Mouse (Mus musculus) forelimb bud, embryonic 11.5 days (tissue): ENCODE measurements at regions not wholly inside any gene's neighbourhood (a gene's known extent, or its start where the extent isn't known, plus 50 kb on each side); places are given as distances from the start of the nearest gene placed in this dataset.

Source experiments
- DNase-seq: peaks from one replicate; pipeline ENCODE4 v3.0.0-alpha.2; 2012; ENCODE audit warnings: low read depth, low spot score

DNA sequence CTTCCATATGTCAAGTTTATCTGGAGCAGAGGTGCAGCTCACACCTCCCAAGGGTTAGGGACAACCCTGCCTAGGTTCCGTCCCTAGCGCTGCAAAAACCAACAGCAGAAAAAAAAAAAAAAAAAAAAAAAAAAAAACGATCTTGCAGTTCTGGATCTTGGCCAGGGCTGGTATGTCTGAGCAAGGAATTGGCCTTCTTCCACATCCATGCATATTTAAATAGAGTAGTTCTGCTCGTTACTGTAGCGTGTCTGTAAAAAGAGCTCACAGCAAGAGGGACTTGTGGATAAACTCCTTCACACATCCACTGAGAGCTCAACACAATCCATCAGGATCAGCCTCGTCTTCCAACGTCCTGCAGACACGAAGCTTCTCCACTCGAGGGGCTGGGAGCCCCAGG, 639.4 kb upstream of the Adam5 start:
- no peak for DNase-seq

DNA sequence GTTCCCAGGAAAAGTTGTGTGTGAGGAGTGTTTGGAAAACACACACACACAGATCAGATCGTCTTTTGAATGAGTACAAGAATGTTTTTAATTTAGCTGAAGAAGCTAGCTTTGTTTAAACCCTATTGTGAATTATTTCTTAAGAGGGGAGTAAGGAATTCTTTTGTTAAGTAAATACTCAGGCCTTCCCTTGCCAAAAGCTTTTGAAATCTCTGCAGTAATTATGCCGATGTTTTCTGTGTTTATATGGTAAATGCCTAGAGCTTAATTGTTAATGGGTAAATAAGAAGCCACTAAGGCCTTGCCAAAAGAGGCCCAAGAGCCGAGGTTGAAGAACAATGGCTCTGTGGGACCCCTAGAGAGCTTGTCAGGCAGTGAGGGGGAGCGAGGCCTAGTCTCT, 638.3 kb upstream of the Adam5 start:
- no peak for DNase-seq

DNA sequence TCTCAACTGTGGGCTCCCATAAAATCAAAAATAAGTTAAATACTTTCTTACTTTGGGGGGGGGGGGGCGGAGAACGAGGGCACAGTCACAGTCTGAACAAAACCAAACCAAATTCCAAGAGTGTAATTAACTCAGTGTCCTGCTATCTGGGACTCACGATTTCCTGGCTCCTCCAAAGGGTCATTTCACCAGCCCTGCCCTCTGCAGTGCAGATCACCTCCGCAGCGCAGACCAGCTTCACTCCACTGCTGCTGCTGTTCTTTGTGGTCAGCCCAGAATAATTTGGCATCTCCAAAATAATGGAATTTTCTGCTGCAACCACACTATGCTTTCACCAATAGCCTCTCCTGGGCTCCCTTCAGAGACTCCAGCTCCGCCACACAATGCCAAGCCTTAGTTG, 631.5 kb upstream of the Adam5 start:
- no peak for DNase-seq

DNA sequence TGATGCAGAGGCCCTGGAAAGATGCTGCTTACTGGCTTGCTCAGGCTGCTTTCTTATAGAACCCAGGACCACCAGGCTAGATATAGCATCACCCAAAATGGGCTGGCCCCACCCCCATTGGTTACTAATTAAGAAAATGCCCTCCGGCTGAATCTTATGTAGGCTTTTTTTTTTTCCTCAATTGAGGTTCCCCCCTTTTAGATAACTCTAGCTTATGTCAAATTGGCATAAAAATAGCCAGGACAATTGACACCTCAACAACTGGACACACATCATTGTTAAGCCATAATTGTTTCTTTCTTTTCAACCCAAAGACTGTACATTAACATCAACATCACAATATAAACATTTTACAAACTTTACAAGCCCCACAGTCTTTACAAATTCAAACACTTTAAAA, 630.8 kb upstream of the Adam5 start:
- DNase-seq = no peak

DNA sequence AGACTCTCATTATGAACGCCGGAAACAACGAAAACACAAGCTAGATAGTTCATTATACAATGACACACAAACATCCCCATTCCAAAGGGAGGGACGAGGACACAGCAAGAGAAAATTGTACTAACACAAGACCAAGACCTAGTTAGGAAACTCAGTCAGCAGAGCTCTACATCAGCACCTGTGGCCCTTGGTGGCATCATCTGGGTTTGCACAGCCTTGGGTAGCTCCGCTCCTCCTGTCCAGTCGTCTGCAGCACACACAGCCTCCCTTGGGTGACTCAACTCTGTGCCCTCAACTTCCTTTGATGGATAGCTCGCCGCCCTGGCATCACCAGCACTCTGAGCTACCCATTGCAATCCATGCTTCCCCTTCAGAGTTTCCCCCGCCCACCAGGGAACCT, 629.7 kb upstream of the Adam5 start:
- DNase-seq = no peak

DNA sequence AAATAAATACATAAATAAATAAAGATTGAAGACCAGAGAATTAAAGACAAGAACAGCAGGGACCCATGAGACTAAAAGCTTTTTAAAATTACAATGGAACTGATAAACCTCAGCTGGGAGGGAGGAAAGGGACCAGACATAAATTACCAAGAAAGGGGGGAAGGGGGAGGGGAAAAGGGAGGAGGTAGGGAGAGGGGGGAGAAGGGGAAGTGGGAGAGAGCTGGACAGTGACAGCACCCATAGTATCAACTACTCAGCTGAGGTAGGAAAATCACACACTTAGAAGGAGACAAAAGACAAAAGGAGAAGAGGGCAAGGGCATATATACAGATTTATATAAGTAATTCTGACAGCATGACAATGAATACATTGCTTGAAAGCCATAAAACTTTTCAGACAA, 626.4 kb upstream of the Adam5 start:
- no peak for DNase-seq

DNA sequence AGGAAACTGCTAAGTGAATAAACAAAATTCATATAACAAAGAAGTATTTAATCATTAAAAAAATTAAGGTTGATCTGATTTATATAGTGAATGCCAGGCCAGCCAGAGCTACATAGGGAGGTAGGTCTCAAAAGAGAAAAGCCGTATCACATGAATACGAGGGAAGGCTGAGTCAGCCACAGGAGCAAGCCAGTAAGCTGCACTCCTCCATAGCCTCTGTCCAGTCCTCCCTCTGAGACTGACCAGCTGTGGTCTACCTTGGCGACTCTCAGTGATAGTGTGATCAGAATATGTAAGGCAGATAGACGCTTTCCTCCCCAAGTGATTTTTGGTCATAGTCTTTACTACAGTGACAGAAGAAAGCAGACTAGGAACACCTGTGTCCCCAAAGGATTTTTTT, 625.4 kb upstream of the Adam5 start:
- DNase-seq = no peak

DNA sequence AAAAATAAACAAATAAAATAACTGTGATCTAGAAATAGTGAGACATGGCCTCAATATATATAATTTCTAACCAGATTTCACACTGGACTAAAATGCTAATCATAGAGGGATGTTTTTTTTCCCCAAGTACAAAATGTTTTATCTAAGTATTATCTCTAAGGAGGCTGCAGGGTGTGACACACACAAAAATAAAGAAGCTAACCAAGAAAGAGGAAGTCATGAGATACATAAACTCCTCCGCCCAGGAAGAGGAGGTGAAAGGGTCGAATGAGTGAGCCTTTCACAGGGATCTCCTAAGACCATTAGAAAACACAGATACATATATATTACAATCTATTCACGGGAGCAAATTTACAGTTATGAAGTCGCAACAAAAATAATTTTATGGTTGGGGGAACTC, 623.7 kb upstream of the Adam5 start:
- no peak for DNase-seq

DNA sequence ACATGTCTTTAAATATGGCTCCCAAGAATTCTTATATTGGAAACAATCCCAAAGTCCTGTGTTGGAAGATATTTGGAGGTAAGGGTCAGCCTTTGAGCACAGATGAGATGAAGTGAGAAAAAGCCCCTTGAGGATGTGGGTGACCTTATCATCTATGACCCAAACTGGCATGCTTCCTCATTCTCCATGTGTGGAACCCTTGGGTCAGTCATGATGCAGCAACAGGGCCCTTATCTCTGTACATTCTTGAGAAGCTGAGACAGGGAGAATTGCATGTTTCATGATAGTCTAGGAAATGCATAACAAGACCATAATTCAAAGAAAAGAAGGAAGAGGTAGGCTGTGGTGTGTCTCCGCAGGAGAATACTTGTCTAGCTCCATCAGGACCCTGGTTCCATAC, 621.8 kb upstream of the Adam5 start:
- DNase-seq = no peak

DNA sequence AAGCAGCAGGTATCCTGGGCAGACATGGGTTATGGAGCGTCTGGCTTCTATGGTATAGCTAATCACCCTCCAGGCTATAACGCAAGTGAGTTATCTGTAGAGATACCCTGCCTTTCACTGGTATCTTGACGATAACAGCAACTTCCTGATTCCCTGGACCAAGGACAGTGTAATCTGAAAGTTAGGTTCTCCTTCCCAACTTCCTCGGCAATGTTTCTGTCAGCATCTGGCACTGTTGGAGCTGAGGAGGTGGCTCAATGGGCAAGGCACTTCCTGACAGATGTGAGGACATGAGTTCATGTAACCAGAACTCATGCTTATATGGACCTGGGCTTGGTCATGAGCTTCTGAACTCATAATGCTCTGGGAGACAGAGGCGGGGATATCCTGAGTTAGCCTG, 620.9 kb upstream of the Adam5 start:
- no peak for DNase-seq

DNA sequence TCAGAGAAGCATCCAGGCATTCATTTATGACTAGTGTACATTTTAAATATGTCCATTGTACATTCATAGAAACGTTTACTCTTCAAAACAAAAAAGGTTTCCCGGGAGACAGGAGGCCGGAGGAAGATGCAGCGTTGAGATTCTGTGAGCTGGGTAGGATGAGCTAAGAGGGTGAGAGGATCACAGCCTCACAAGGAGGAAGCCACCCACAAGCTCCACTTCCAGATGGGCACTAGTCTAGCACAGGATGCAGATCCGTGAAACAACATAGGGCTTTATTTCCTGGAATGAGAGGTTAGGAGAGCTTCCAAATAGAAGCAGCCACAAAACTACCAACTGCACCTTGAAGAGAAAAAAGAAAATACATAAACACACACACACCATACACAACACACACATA, 619.4 kb upstream of the Adam5 start:
- no peak for DNase-seq

DNA sequence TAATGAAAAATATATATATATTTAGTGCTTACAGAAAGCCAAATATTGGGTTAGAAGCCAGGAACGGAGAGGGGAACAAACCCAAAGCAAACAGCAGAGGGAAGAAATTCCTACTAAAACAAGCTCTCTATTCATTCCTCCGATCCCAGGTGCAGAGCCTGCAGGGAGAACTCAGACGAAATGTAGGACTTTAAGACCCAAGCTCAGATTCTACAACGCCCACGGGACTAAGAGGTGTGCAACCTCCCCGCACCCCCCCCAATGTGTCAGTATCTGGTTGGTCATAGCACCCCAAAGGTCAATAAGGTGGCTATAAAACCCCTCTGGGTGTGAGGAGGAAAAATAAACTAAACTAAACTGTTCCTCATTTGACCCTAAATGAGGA, 616.9 kb upstream of the Adam5 start:
- peak; percentile 67 for DNase-seq

DNA sequence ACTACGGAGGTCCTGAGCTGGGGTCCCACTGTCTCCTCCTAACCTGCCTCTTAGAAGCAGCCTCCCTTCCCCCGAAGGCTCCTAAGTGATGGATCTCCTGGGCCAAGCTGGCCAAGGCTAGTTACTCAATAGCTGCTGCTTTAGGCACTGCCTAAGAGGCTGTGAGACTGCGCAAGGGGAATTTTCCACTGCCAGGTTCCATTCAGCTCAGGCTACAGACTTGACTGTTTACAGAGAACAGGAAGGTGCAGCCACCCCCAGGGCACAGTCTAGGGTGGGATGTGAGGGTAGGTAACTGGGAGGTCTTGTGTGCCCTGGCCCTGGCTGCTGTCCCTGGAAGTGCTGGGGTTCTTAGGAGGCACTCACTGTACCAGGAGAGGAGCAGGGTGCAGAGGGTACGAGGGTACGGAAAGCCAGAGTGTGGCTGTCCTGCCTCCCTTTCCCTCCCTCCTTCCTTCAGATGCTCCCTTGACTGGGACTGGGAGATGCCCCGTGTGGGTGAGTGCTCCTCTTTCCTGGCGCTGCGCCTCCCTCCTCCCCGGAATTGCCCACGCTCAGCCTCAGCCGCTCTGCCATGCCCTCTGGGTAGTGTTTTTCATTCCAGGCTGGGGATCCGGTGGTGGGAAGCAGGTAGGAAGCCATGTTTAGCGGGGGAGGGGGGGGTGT, 616.4 kb upstream of the Adam5 start:
- DNase-seq = peak; percentile 39

DNA sequence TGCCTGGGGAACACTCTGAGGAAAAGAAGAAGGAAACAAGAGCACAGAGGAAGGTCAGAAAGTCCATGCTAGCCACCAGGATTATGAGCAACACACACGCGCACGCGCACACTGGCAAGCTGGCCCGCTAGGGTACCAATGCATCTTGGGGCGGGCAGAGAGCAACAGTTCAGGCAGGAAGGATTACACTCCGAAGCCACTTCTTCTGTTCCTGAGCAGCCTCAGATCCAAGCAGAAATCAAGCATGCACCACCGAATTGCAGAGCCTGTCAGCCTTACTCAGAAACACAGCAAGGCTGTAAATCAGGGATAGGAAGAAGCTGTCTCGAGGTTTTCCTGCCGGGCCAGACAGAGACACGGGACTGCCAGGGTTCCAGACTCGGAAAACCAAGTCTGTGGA, 615.8 kb upstream of the Adam5 start:
- DNase-seq = no peak

DNA sequence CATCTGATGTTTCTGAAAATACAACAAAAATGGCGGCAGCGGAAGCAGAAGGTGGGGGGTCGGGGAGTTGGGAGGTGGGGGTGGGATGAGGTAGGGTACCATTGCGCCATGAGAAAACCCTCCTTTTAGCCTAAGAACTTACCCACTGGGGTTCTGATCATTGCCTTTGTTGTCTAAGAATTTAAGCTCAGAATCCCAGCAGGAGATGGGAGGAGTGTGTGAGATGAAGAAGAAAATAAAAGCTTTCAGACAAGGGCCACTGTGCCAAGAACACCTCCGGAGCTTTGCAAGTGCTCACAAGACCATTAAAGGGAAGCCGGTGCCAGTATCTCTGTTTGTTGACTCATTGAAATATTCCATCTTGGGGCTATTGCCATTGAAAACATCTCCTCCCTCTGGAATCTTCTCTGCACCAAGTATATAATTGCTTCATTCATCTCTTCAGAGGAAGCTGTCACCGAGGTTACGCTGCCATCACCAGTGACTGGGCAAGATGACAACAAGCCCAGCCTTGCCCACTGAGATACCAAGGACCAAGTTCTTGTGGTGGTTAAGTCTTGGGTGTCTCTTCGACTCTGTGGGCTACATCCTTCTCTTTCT, 614.0 kb upstream of the Adam5 start:
- no peak for DNase-seq

DNA sequence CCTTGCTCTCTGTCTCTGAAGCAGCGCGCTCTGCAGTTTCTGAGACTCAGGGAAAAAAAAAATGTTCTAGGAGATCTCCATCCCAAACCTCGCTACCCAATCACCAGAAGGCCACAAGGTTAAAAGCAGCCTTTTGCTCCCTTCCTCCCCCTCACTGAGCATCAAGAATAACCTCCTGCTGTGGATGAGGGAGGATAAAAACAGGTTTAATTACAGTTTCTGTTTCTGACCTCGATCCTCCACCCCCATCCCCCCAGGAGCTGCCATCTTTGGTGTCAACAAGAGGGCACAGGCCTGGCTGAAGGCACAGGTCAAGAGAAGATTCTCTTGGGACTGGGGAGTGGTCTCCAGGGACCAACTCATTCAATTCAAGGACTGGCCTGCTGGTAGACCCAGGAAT, 613.0 kb upstream of the Adam5 start:
- DNase-seq = no peak

DNA sequence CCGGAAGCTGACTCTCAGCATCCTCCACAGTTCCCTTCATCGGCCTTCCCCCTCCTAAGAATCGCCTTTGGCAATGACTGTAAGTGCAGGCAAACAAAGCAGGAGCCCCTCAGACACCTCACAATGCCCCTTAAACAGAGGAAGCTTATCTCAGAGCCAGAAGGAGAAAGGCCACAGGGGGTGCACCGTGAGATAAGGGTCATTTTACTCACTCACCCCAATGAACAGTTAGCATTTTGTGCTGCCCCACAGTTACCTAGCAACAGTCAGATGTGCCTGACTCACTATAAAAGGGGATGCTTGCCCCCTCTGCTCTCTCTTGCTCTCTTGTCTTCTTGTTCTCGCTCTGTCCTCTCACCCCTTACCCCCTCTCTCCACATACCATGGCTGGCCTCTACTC, 606.4 kb upstream of the Adam5 start:
- no peak for DNase-seq

DNA sequence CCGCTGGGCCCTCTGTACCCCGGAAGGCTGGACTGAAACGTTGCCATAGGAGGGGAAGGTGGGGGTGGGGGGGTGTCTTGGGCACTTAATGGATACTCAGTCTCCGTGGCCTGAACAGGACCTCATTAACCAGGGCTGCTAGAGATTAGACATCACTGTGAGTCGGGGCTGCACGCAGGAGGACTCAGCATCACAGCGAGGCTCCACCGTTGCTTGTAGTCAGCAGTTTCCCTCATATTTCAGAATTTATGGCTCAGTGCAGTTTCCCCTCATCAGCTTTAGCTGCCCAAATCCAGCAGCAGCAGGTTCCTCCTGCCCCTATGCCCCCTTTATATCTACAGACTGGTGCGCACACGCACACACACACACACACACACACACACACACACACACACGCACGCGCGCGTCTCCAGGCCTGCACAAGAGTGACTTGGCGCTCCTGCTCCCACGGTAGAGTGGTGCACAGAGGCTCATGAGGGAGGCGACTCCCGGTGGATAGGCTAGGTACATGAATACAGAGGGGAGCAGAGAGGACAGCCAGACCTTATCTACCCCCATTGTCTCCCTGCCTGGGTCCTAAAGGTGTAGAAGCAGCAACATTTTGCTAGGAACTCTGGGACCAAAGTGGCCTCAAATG, 605.8 kb upstream of the Adam5 start:
- no peak for DNase-seq

DNA sequence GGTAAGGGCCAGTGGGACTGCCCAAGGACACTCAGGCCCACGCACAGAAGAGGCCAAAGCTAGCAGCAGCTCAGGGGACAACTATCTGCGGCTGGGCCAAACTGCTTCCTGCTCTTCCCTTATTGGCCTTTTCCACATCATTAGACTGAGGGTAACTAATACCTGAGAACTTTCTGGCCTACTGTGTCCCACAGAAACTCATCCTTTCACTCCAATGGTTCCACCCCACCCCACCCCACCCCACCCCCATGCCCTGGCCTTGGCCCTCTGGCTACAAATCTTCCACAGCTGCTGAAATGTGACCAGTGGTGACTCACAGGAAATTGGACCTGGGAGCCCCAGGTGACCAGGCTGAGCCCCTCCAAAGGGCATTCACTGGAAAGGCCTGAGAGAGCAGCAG, 604.6 kb upstream of the Adam5 start:
- no peak for DNase-seq

DNA sequence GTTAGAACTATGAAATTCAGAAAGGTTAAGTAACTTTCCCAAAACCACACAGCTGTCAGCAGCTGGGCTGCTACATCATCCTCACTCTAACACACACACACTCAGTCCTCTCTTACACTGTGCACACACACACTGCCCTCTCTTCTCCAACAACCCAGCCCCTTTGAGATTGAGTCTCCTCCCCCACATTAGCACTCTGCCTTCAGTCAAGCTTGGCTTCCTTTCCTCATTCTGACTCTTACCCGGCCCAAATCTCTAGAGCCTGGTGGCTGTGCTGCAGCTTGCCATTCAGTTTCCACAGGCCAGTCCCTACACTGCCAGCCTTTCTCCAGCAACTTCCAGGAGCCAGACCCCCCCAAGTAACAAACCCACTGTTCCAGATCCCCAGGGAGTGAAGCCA, 602.0 kb upstream of the Adam5 start:
- no peak for DNase-seq

DNA sequence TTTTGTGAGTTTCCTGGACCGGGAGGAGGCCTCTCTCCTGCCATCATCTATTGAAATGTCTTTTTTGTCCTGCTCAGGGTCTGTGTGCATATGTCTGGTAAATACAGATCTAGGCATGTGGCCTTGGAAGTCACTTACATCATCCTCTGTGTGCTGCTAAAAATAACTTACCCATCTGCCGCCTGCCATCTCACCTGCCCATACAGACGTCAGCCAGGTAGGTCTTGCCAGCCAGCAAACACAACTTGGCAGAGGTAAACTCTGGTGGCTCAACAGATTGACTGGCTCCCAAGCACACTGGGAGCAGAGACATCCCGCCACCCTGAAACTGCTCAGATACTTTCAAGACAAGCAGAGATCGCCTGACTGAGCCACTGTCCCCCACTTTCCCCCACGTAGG, 597.3 kb upstream of the Adam5 start:
- DNase-seq = no peak

DNA sequence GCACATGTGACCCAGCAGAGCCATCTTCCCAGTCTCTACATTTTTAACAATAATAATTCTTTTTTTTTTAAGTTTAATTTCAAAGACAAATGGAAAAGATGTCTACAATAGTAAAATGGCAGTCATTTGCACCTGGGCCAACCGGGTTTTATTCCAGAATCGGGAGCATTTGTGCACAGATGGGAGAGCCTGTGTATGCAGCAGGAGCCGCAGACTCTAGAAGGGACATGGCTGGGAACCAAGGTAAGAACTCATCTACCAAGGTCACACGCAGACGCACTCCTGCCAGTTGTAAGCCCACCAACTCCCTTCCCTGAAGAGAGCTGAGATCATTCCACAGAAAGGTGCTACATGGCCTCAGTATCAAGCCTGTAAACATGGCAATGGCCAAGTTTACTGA, 586.4 kb upstream of the Adam5 start:
- no peak for DNase-seq

DNA sequence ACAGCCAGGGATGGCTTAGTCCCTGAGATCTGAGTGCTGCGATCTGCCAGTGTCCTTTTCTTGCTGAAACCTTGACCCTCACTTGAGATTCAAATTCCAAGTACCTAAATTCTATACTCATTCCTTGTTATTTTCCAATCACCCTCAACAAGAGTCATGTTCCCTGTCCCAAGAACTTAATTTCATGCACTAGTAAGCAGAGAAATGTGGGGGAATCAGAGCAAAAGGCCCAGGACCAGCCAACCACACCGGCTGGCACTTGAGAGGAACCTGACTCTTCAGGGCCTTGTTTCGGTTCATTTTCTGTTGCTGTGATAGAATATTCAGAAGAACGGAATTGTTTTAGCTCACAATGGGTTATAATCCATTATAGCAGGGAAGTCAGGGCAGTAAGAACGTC, 583.7 kb upstream of the Adam5 start:
- DNase-seq = no peak

DNA sequence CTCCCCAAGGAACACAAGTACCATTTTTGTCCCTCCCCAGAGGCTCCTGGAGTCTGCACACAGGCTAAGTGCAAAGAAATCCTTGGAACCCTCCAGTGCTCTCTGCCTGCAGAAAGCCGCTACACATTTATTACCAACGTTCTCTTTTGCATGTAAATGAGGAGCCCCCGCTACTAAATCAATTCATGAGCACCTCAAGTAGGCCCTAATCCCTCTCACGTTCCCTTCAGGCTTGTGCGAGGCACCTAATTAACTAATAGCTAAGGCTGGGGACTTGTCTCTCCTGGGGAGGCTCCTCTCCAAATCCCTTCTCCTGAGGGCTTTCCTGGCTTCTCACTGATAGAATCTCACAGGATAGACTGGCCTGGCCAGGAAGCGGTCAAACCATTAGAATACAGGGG, 568.6 kb upstream of the Adam5 start:
- no peak for DNase-seq
